Comparison of ENCODE assay signal across 8 mouse cellular contexts in the genomic region with DNA sequence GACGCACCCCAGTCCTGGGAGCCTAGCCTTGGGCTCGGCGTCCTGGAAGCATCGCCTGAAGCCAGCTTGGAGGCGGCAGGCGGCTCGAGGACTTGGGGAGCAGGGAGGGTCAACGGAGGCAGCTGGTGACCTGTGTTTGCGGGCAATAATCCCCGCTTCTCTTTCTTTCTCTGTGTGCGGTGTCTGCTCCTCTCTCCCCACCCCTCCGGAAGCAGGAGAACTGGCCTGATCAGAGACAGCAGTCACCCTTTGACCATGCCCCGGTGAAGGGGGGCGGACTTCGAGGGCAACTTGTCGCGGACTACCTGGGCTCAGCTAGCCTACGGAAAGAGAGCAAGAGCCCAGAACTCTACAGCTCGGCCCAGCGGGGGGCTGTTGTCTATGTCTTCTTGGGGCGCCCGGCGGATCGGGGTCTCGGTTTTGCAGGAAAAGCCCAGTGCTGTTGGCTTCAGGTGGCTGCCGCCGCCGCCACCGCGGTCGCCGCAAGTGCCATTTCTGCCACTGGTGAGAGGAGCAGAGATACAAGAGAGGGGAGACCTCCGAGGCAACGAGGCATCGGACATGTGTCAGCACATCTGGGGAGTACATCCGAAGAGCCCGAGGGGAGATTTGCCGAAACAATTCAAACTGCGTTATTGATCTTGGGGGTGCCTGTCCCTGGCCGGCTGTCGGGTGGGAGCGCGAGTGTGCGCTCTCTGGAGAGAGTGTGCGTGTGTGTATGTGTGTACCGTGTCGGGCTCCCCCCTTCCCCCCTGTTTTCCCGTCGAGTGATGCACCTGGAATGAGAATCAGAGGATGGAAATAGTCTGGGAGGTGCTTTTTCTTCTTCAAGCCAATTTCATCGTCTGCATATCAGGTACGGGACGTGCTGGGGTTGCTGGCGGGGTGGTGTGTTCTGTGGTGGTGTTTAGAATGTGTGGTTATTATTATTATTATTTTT. TPM values are rescaled to one million over a fixed set of nuclear protein-coding genes. Genes with fewer than 3 reads are reported as not detected.
A peak's percentile ranks its signal among the peaks of the same experiment; 100 is the strongest.
DNase-seq lines count a peak whose midpoint lies in the region; ATAC-seq and TF ChIP-seq lines count a peak whose summit lies in the region.

No protein-coding gene starts in this region.

- peak overlapping the region; percentile 52 for H3K4me3 ChIP-seq in heart, embryonic 13.5 days
- H3K4me3 ChIP-seq in ES-E14 (ENCODE audit: insufficient read depth in 1 of 2, low read depth in 1 of 2, low read length in 2 of 2, poor library complexity in 1 of 2, severe bottlenecking in 1 of 2), result peak overlapping the region; percentile 34 to 60
- H3K4me3 ChIP-seq in embryonic facial prominence, embryonic 12.5 days, result peak overlapping the region; percentile 45

- WGBS in heart, embryonic 13.5 days, result 2% methylated on average over 53 of the region's 53 CpGs
- WGBS in embryonic facial prominence, embryonic 12.5 days, result 2% methylated on average over 53 of the region's 53 CpGs

- H3K9ac ChIP-seq in heart, embryonic 13.5 days, result no peak overlapping the region
- no peak overlapping the region for H3K9ac ChIP-seq in ES-E14 (ENCODE audit: insufficient read depth, low read depth, low read length, poor library complexity, severe bottlenecking)
- H3K9ac ChIP-seq in embryonic facial prominence, embryonic 12.5 days, result 0 out of 2 replicates have a peak overlapping the region, but pooled peaks have one; percentile 36

- in situ Hi-C loops in ES-E14 (cut with MboI; ENCODE audit: low sequenced_read_pairs in 2 of 2, unreplicated experiment in 2 of 2), result no loop called here

- H3K36me3 ChIP-seq in heart, embryonic 13.5 days, result no peaks in the 10 kb centered on the region
- no peaks in the 10 kb centered on the region for H3K36me3 ChIP-seq in ES-E14 (ENCODE audit: control insufficient read depth, insufficient read depth, low read length, poor library complexity, severe bottlenecking)
- no peaks in the 10 kb centered on the region for H3K36me3 ChIP-seq in embryonic facial prominence, embryonic 12.5 days

- peak overlapping the region; percentile 73 for H3K4me2 ChIP-seq in heart, embryonic 13.5 days
- peak overlapping the region; percentile 76 for H3K4me2 ChIP-seq in embryonic facial prominence, embryonic 12.5 days (replicated peaks)

- ATAC-seq in heart, embryonic 13.5 days (ENCODE audit: extremely low read depth, insufficient number of reproducible peaks, low FRiP score, low TSS enrichment), result no peak
- ATAC-seq in embryonic facial prominence, embryonic 12.5 days (ENCODE audit: insufficient number of reproducible peaks, insufficient read depth, low FRiP score, low TSS enrichment), result no peak

- intact Hi-C loops in left cerebral cortex, postnatal 4 days (cut with DNase I), result loop anchor here (5.0 kb wide), 1 partner anchor 1812 kb away; no protein-coding TSS in a partner anchor

- H3K27ac ChIP-seq in heart, embryonic 13.5 days (replicated peaks), result no peak overlapping the region
- H3K27ac ChIP-seq in ES-E14 (ENCODE audit: insufficient read depth, low read depth, low read length, poor library complexity, severe bottlenecking), result no peak overlapping the region
- no peak overlapping the region for H3K27ac ChIP-seq in embryonic facial prominence, embryonic 12.5 days

- H3K4me1 ChIP-seq in heart, embryonic 13.5 days, result peaks cover 21% of the 10 kb centered on the region
- no peaks in the 10 kb centered on the region for H3K4me1 ChIP-seq in ES-E14 (ENCODE audit: control insufficient read depth in 2 of 2, insufficient read depth in 2 of 2, low read length in 2 of 2, poor library complexity in 1 of 2)
- H3K4me1 ChIP-seq in embryonic facial prominence, embryonic 12.5 days, result peaks cover 21% of the 10 kb centered on the region

- DNase-seq in heart, adult 11 months, result no peak
- DNase-seq in ES-E14 (ENCODE audit: low read depth, low spot score), result no peak
- DNase-seq in left cerebral cortex, postnatal 4 days, result peak; percentile 31
- DNase-seq in right cerebral cortex, postnatal 10 days (ENCODE audit: low spot score in 2 of 2), result peak; percentile 32 to 34
- DNase-seq in kidney, postnatal 14 days, result no peak
- no peak for DNase-seq in lung, postnatal 4 days

- H3K27me3 ChIP-seq in heart, embryonic 13.5 days (replicated peaks), result peaks cover 77% of the 10 kb centered on the region
- peaks cover 59% of the 10 kb centered on the region for H3K27me3 ChIP-seq in embryonic facial prominence, embryonic 12.5 days

- H3K9me3 ChIP-seq in heart, embryonic 13.5 days, result no peaks in the 10 kb centered on the region
- H3K9me3 ChIP-seq in ES-E14 (ENCODE audit: control insufficient read depth, insufficient read depth, low read depth, low read length), result no peaks in the 10 kb centered on the region
- no peaks in the 10 kb centered on the region for H3K9me3 ChIP-seq in embryonic facial prominence, embryonic 12.5 days

TF ChIP-seq in ES-E14, 5 proteins besides CTCF, POLR2A, EP300 and RAD21:
- TF ChIP-seq ZC3H11A (IDR thresholded peaks at IDR 0.05; ENCODE audit: borderline replicate concordance, low read depth, low read length), result no peak
- TF ChIP-seq ZNF384 (IDR thresholded peaks at IDR 0.05; ENCODE audit: low read depth, low read length), result no peak
- no peak for TF ChIP-seq HCFC1 (IDR thresholded peaks at IDR 0.05; ENCODE audit: borderline replicate concordance, insufficient read depth, low read length)
- TF ChIP-seq MAFK (IDR thresholded peaks at IDR 0.05; ENCODE audit: insufficient read depth, low read depth, low read length), result no peak

RNA-seq across cellular contexts. Expression of gene Car10, which starts 1.9 kb away (rescaled TPM):
- polyA plus RNA-seq in heart, embryonic 13.5 days (2015; fragmentation: Nextera tagmentation; extraction: Ambion mirVana), result 0.15 TPM in 2 replicates
- total RNA-seq in ES-E14 (2012; rRNA removed), result not detected in 2 replicates
- 1.2 and 1.3 TPM in 2 replicates for polyA plus RNA-seq in embryonic facial prominence, embryonic 12.5 days (2016; fragmentation: Nextera tagmentation; extraction: Ambion mirVana)
- total RNA-seq in left cerebral cortex, postnatal 4 days (2021), result 10 to 100 TPM; 13.7 to 24.0 TPM

Comparison
In these comparisons a context has a peak if more than half of its experiments do, and no peak if none do; other contexts are left out.
1. DNase-seq: peak in left cerebral cortex, postnatal 4 days (single experiment) and right cerebral cortex, postnatal 10 days (2 of 2); none in heart, adult 11 months (single experiment), ES-E14 (single experiment), kidney, postnatal 14 days (single experiment) and lung, postnatal 4 days (0 of 2).
2. RNA of gene Car10, which starts 1.9 kb away (total RNA-seq): 13.7 to 24.0 TPM in left cerebral cortex, postnatal 4 days; not detected in ES-E14; every median in the first group is over 10 times any median in the second.
3. Peak in every context shown above with its lines, with median percentiles within 50 percentile points of each other: H3K4me3 ChIP-seq.